Mouse (Mus musculus): Measurements from ENCODE around the gene Znrf4. TPM values are rescaled to one million over a fixed set of nuclear protein-coding genes. Genes with fewer than 3 reads are reported as not detected.
A peak's percentile ranks its signal among the peaks of the same experiment; 100 is the strongest.

The Znrf4 gene
- total RNA-seq, 2 experiments from 2014 or later: not detected

DNA sequence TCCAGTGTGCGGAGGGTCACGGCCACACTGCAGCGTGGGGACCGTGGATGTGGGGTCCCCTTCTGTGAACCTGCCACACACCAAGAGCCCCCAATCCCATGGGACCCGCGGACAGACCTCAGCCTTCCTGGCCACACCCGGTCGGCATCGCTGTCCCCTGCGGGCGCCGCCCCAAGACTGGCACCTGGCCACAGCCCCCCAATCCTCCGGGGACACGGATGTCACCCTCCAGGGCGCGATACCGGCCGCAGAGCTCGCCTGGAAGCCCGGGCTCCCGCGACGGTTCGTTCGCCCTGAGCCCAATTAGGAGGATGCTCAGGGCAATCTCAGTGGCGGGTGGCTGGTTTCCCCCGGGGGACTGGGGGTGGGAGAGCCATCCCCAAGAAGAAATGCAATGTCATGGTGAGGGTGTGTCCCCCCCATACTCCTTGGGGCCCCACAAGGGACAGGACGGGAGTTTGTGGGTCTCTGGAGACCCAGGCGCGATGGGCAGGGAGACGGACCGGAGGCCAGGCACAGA lies 37.9 kb downstream of the Znrf4 start:
- peak in 1 of 2 experiments; percentile 73 for DNase-seq (ENCODE audit: extremely low spot score in 1 of 2, low spot score in 2 of 2)

DNA sequence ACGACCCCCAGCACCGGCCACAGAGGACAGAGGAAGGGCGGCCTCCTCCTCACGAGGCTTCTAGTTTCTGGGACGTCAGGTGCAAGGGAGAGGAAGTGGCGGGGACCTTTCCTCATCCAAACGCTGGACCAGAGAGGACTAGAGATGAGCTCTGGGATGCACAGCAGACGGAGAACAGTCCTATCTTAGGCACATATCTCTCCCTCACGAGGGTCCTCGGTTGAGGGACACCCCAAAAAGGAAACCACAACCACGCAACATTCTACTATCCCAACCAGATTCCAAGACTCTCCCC lies 38.7 kb downstream of the Znrf4 start:
- intact Hi-C loops (cut with DNase I): no loop called here
- no peak for DNase-seq (ENCODE audit: extremely low spot score in 1 of 2, low spot score in 2 of 2)

More for the DNA sequence above, 37.9 kb downstream of the Znrf4 start:
- intact Hi-C loops (cut with DNase I): loop anchor here (2.0 kb wide), 1 partner anchor 32 kb away; no protein-coding TSS in a partner anchor

DNA sequence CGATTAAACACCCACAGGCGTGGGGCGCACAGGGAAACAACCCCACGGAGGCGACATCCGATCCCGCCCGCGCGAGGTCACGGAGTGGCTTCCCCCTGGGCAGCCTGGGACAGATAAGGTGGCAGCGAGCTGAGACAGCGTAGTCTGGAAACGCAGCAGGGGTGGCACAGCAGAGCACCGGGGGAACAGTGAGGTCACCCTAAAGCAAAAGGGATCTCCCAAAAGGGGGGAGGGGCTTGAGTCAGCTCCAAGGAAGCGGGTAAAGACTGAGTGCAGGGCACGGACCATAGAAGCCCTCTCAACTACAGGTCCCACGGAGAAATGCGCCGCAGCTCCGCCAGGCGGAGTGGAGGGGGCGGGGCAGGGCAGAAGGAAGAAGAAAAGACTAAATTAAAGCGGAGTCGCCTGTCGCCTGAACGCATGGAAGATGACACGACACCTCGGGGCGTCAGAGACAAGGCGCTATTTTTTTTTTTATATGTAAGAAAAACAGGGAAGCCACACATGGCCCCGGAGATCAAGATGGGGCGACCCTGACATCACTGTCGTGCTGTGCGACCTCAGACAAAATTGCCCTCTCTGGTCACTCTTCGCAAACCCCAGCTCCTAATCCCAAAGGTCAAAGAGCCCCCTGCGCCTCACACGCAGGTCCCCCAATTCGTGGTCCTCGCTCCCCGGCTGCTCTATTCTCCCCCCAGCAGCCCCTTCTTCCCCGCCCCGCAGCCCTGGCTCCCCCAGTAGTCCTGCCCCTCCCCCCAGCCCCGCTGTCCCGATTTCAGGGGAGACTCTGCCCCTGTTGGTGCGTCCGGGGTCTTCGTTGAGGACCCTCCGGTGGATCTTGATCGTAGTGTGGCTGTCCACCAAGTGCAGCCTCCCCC lies 39.3 kb downstream of the Znrf4 start:
- intact Hi-C loops (cut with DNase I): no loop called here
- DNase-seq (ENCODE audit: extremely low spot score in 1 of 2, low spot score in 2 of 2): peak in 1 of 2 experiments; percentile 84

DNA sequence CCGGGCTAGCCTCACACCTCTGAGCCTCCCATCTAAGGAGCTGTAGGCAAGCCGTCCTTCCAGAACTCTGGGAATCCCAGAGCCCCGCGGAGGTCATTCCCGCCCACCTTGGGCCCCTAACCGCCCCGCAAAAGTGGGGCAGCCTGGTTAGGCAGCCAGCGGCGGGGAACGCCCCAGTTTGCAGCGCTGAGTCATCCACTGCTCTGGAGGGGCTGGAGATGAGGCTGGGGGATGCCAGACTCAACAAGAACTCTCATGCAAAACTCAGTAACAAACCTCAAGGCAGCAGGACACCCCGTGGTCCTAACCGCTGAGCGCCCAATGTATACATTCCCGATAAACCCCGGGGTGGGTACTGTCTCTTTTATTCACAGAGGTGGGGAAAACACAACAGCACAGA lies 40.1 kb downstream of the Znrf4 start:
- peak in 1 of 2 experiments; percentile 44 for DNase-seq (ENCODE audit: extremely low spot score in 1 of 2, low spot score in 2 of 2)
- intact Hi-C loops (cut with DNase I): no loop called here

DNA sequence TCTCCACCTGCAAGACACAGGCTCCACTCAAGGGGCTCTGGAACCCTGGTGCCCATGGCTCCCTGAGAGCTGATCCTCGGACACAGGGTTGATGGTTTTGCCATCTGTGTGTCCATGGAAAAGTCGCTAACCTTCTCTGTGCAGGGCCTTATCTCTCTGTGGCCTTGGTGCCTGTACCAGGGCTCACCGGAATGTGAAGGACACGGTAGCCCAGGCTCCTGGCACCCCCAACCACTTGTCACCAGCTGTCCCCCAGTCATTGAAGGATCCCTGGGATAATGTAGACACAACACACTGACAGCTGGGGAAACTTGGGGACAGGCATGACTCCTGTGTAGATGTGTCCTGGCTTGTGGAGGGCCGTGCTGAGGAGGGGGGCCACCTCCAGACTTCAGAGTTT lies 41.1 kb downstream of the Znrf4 start:
- intact Hi-C loops (cut with DNase I): no loop called here
- no peak for DNase-seq (ENCODE audit: extremely low spot score in 1 of 2, low spot score in 2 of 2)

DNA sequence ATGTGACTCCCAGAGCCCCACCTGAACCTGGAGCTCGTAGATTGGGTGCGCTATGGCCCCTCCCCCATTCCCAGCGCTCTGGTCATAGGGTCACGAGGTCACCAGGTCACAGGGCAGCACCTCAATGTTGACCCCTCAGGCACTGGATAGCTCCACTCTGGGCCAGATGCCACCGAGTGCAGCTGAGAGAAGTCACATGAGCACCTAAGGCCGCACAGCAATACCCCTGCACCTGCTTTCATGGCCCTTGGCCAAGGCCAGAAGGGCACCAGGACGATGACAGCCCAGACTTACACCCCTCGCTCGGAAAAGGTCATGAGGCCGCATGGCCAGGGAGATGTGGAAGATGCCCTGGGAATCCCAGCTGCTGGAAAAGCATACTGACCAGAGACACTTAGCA lies 41.7 kb downstream of the Znrf4 start:
- DNase-seq (ENCODE audit: extremely low spot score in 1 of 2, low spot score in 2 of 2): peak in 1 of 2 experiments; percentile 55
- intact Hi-C loops (cut with DNase I): no loop called here

DNA sequence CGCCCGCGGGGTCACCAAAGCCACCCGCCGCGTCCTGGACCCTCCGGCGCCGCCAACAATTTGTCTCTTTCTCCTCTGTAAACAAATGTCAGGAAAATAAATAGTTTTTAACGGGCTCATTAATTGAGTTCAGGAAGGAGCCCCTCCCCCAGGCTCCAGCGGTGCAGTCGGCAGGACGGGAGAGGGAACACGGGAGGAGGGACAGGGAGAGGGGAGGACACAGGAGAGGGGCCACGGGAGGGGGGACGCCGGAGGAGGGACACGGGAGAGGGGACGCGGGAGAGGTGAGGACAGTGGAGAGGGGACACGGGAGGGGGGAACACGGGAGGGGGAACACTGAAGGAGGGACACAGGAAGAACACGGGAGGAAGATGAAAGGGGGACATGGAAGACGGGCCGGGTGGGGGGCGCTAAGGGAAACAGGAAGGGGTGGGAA lies 42.2 kb downstream of the Znrf4 start:
- DNase-seq (ENCODE audit: extremely low spot score in 1 of 2, low spot score in 2 of 2): peak in 1 of 2 experiments; percentile 69
- intact Hi-C loops (cut with DNase I): no loop called here

DNA sequence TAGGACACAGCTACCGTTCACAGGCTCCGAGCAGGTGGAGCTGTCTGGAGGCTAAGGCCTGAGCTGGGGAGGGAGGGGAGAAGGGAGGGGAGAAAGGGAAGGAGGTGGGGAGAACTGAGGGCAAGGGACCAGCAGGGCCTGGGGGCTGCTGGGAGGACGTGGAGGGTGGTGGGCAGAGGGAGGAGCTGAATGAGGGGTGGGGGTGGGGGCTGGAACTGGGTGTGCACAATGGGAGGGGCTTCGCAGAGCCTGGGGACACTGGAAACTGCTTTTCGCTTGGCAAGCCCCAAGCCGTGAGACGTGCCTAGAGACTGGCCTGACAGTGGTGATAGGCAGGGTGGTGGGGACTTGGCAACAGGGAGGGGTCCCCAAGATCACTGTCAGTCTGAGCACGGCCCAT lies 43.0 kb downstream of the Znrf4 start:
- peak in 1 of 2 experiments; percentile 30 for DNase-seq (ENCODE audit: extremely low spot score in 1 of 2, low spot score in 2 of 2)
- intact Hi-C loops (cut with DNase I): no loop called here

DNA sequence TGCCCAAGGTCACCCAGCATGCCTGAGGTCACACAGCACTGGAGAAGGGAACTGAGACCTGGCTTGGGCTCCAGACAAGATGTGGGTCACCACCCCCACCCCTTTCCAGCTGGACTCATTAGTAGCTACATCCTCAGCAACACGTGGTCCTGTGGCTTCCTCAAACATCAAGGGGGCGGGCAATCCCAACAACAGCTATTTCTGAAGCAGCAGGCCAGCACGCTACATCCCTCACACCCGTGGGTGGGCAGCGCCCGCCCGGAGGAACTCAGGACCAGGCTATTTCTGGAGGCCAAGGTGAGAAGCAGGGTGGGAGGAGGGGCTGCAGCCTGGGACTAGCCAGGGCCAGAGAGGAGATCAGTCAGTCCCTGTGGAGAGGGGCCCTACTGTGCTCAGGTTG lies 43.4 kb downstream of the Znrf4 start:
- intact Hi-C loops (cut with DNase I): no loop called here

DNA sequence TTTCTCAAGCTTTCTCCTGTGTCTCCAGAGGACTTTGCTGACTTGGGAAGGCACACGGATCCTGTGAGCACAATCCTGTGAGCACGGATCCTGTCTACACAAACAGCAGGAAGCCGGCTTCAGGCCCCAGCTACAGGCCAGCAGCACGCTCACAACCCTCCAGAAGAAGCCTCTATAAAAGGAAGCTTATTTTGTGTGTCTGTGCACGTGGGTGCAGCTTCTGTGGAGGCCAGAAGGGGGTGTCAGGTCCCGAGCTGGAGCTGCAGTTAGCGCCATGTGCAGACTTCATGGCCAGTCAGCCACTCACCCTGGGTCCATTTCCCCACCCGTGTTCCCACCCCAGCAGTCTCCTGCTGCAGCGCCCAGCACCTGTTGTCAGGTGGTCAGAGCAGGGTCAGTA lies 43.9 kb downstream of the Znrf4 start:
- DNase-seq (ENCODE audit: extremely low spot score in 1 of 2, low spot score in 2 of 2): no peak
- intact Hi-C loops (cut with DNase I): no loop called here

More for the DNA sequence above, 43.4 kb downstream of the Znrf4 start:
- DNase-seq (ENCODE audit: extremely low spot score in 1 of 2, low spot score in 2 of 2): peak in 1 of 2 experiments; percentile 76

DNA sequence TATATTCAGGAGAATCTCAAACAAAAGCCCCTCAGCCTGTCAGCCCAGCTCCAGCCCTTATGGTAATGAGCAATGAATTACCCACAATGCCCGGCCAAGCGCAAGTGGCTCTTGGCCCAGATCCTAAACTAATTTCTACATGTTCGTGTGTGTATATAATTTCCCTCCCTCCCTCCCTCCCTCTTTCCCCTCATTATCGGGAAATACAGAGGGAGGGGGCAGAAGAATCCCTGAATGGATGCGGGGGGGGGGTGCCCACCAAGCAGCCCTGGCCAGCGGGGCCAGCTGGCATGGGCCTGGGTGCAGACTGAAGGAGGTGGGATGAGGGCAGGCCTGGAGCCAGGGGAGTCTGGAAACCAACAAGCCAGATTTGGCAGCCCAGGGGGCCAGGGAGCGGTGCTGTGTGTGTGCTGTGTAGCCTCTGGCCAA lies 44.8 kb downstream of the Znrf4 start:
- DNase-seq (ENCODE audit: extremely low spot score in 1 of 2, low spot score in 2 of 2): peak; percentile 74 to 76
- intact Hi-C loops (cut with DNase I): no loop called here

DNA sequence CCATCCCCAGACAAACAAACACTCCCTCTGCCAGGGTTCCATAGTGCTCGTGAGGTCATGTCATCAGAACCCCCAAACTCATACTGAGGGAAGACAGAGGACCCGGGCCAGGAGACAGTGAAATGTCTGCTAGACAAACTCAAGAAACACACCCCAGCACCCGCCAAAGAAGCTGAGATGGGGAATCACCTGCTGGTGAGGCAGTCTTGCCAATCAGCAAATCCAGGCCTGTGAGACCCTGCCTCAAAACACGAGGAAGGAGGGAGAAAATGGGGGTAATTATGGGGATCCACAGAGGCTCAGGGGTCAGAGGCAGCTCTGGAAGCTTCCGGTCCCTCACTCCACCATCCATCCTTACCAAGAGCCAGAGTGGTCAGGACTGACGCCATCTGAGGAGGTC lies 45.5 kb downstream of the Znrf4 start:
- intact Hi-C loops (cut with DNase I): no loop called here
- DNase-seq (ENCODE audit: extremely low spot score in 1 of 2, low spot score in 2 of 2): no peak

DNA sequence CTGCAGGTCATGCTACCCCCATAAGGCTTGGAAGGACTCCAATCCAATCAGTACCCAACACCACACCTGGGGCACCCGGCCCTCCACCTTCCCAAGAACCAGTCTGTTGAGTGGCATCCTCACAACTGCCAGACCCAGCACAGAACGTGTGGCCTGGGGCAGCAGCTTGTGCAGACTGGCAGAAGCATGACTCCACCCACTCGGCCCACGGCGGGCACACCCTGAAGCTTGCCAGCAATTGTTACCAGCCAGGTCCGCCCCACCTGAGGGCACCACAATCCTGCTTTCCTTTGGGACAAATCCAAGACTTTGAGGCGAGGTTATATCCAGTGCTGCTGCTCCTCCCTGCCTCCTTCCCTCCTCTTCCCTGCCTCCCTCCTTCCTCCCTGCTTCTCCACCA lies 47.4 kb downstream of the Znrf4 start:
- intact Hi-C loops (cut with DNase I): no loop called here
- no peak for DNase-seq (ENCODE audit: extremely low spot score in 1 of 2, low spot score in 2 of 2)

DNA sequence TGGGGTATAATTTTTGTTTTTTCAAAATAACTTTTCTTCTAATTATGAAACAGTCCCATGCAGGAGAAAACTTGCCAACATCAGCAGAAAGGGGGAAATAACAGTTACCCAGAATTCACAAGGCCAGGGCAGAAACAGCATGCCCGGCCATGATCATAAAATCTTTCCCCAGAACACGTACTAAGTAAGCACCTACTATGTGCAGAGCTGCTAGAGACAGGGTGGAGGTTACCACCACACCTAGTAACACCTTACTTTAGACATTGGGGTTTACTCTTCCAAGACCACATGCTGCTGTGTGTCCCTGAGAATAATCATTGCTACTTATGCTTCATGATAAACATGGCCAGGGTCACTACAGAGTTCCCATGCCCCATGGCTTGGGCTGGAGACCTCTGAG lies 47.9 kb downstream of the Znrf4 start:
- no peak for DNase-seq (ENCODE audit: extremely low spot score in 1 of 2, low spot score in 2 of 2)
- intact Hi-C loops (cut with DNase I): no loop called here

DNA sequence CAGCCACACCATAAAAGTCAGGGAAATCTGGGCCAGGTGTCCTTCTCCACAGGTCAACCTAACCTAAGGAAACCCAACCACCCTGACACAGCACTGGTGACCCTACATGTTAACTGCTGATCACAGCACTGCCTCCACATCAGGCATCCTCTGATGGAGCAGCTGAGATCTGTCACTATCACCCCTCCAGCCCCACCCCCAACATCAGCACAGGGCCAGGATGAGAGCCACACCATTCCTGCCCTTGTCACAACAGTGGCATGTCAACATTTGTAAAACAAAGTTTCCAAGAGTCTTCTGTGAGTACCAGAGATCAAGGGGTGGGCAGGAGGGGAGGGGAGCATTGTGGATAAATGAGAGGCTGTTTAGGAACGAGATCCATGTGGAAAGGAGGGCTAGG lies 48.7 kb downstream of the Znrf4 start:
- intact Hi-C loops (cut with DNase I): no loop called here
- DNase-seq (ENCODE audit: extremely low spot score in 1 of 2, low spot score in 2 of 2): no peak

DNA sequence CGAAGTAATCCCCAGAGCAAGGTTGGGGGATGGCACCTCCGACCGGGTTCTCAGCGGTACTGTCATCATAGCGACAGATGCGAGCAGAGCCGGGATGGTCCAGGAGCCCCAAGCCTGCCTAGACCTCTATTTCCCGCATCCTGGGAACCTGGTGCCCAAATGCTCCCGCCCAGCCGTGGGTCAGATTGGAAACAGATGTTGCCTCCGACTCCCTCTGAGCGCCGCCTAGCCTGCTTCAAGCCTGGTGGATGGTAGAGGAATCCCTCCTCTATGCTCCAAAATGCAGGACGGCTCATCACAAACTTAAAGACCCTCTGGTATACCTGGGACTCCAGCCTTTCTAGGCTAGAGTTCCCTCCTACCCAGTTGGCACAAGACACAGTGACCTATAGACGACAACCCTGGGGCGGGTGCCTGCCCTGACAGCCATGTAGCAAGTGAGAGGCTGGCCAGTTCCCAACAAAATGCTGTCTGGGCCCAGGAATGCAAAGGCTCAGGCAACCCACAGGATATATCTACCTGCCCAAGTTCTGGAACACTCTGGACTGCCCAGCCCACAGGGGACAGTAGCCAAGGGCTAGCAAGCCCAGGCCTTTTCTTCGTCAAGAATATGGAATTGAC lies 49.3 kb downstream of the Znrf4 start:
- no peak for DNase-seq (ENCODE audit: extremely low spot score in 1 of 2, low spot score in 2 of 2)
- intact Hi-C loops (cut with DNase I): no loop called here

DNA sequence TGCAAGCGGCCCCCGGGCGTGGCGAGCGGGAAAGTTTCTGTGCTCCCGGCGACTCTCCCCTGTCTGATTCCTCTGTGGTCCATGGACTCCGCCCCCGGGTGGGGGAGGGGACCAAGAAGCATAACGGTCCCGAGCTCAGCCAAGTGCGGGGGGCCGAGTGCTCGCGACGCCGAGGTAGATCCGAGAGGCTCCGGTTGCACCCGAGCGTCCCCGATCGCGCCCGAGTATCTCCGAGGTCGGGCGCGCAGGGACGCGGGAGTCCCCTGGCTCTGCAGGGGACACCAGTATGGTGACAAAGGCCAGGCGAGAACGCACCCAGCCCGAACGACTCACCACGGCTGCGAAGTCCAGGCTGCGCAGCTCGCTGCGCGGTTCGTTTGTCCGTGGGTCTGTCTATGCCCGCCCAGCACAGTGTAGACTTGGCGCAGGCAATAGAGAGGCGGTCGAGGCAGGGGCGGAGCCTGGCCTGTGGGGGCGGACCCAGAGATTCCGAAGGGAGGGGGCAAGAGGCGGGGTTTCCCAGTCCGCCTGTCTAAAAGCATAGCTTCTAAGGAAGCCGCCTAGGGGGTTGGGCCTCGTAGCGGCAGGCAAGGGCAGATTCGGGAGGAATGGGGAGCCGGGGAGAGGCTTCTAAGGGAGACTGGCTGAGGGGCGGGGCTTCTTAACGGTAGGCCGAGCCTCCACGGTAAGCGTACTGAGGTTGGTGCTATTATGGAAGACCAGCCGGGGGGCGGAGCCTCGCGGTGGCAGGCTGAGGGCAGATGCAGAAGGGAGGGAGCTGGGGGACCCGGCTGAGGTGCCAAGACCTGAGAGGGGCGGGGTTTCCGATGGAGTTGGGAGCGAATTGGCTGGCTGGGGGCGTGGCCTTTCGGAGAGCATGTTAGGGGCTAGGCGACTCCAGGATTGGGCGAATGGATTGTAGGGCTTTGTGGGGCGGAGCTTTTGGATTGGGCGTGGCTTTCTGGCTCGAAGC lies 50.2 kb downstream of the Znrf4 start:
- peak; percentile 95 to 100 for DNase-seq (ENCODE audit: extremely low spot score in 1 of 2, low spot score in 2 of 2)
- intact Hi-C loops (cut with DNase I): no loop called here

Measured in left cerebral cortex, postnatal 10 days (tissue).